8 mouse cellular contexts compared by ENCODE assay signal in genomic region chr19:46763932-46764762, GRCm38 (mm10). TPM values are rescaled to one million over a fixed set of nuclear protein-coding genes. Genes with fewer than 3 reads are reported as not detected.
A peak's percentile ranks its signal among the peaks of the same experiment; 100 is the strongest.
DNase-seq lines count a peak whose midpoint lies in the region; ATAC-seq and TF ChIP-seq lines count a peak whose summit lies in the region.

No protein-coding gene starts in this region.

- no peaks in the 10 kb centered on the region for H3K9me3 ChIP-seq in heart, embryonic 10.5 days
- no peaks in the 10 kb centered on the region for H3K9me3 ChIP-seq in ES-Bruce4 (replicated peaks; ENCODE audit: control insufficient read depth, insufficient read depth, low read length, poor library complexity, severe bottlenecking)
- no peaks in the 10 kb centered on the region for H3K9me3 ChIP-seq in forebrain, embryonic 13.5 days (replicated peaks)
- H3K9me3 ChIP-seq in liver, embryonic 13.5 days (replicated peaks) = no peaks in the 10 kb centered on the region

- TF ChIP-seq POLR2A in ES-Bruce4 (IDR thresholded peaks at IDR 0.05; ENCODE audit: insufficient read depth, low read length) = no peak

- ATAC-seq in forebrain, embryonic 13.5 days = no peak
- ATAC-seq in liver, embryonic 13.5 days (ENCODE audit: low read depth) = no peak
- no peak for ATAC-seq in inflammation-experienced regulatory T-cells, adult 6 months

- 70% methylated on average over 12 of the region's 12 CpGs for WGBS in heart, embryonic 10.5 days
- 56% methylated on average over 12 of the region's 12 CpGs for WGBS in forebrain, embryonic 13.5 days
- WGBS in liver, embryonic 13.5 days (ENCODE audit: insufficient replicate concordance) = 71% methylated on average over 12 of the region's 12 CpGs

- no peak overlapping the region for H3K9ac ChIP-seq in ES-Bruce4 (ENCODE audit: low read depth, poor library complexity, severe bottlenecking)
- 0 out of 2 replicates have a peak overlapping the region, but pooled peaks have one; percentile 26 for H3K9ac ChIP-seq in forebrain, embryonic 13.5 days
- peak overlapping the region; percentile 31; the same call in 1 of the 2 replicates for H3K9ac ChIP-seq in liver, embryonic 13.5 days

- TF ChIP-seq EP300 in ES-Bruce4 (IDR thresholded peaks at IDR 0.05; ENCODE audit: insufficient read depth, low read depth, low read length) = no peak

- DNase-seq in heart, embryonic 10.5 days (ENCODE audit: low spot score) = peak; percentile 57
- no peak for DNase-seq in heart, adult 9 months (ENCODE audit: low spot score in 2 of 2)
- no peak for DNase-seq in liver, embryonic 13.5 days
- DNase-seq in spleen, postnatal 4 days (ENCODE audit: low spot score in 2 of 2) = no peak
- DNase-seq in ovary, postnatal 10 days (ENCODE audit: low spot score) = no peak

- peak overlapping the region; percentile 99 for H3K4me2 ChIP-seq in forebrain, embryonic 13.5 days
- H3K4me2 ChIP-seq in liver, embryonic 13.5 days = peak overlapping the region; percentile 100

- peaks cover 14% of the 10 kb centered on the region for H3K27me3 ChIP-seq in heart, embryonic 10.5 days (ENCODE audit: insufficient read depth, poor library complexity, severe bottlenecking)
- H3K27me3 ChIP-seq in ES-Bruce4 (ENCODE audit: control insufficient read depth, insufficient read depth, low read length, poor library complexity, severe bottlenecking) = no peaks in the 10 kb centered on the region
- peaks cover 29% of the 10 kb centered on the region for H3K27me3 ChIP-seq in forebrain, embryonic 13.5 days
- peaks cover 40% of the 10 kb centered on the region for H3K27me3 ChIP-seq in liver, embryonic 13.5 days

- TF ChIP-seq CTCF in ES-Bruce4 (IDR thresholded peaks at IDR 0.05; ENCODE audit: low read depth, low read length) = no peak

- H3K36me3 ChIP-seq in heart, embryonic 10.5 days = no peaks in the 10 kb centered on the region
- no peaks in the 10 kb centered on the region for H3K36me3 ChIP-seq in ES-Bruce4 (ENCODE audit: control insufficient read depth, insufficient read depth, low read length, poor library complexity, severe bottlenecking)
- H3K36me3 ChIP-seq in forebrain, embryonic 13.5 days (ENCODE audit: poor library complexity, severe bottlenecking) = no peaks in the 10 kb centered on the region
- H3K36me3 ChIP-seq in liver, embryonic 13.5 days = no peaks in the 10 kb centered on the region

- H3K4me3 ChIP-seq in heart, embryonic 10.5 days = peak overlapping the region; percentile 3; the same call in 1 of the 2 replicates
- peak overlapping the region; percentile 35 for H3K4me3 ChIP-seq in ES-Bruce4 (ENCODE audit: low read depth, low read length)
- peak overlapping the region; percentile 25 for H3K4me3 ChIP-seq in forebrain, embryonic 13.5 days
- H3K4me3 ChIP-seq in liver, embryonic 13.5 days (replicated peaks) = peak overlapping the region; percentile 96

- H3K4me1 ChIP-seq in heart, embryonic 10.5 days = peaks cover 27% of the 10 kb centered on the region
- H3K4me1 ChIP-seq in ES-Bruce4 (ENCODE audit: control insufficient read depth, insufficient read depth, low read length) = peaks cover 2% of the 10 kb centered on the region
- H3K4me1 ChIP-seq in forebrain, embryonic 13.5 days = peaks cover 33% of the 10 kb centered on the region
- H3K4me1 ChIP-seq in liver, embryonic 13.5 days (replicated peaks) = peaks cover 57% of the 10 kb centered on the region

- no peak overlapping the region for H3K27ac ChIP-seq in heart, embryonic 10.5 days
- no peak overlapping the region for H3K27ac ChIP-seq in ES-Bruce4 (ENCODE audit: insufficient read depth, low read length)
- no peak overlapping the region for H3K27ac ChIP-seq in forebrain, embryonic 13.5 days
- H3K27ac ChIP-seq in liver, embryonic 13.5 days = no peak overlapping the region

RNA-seq across cellular contexts. Expression of gene Cnnm2, which starts 2.8 kb away (rescaled TPM):
- polyA plus RNA-seq in heart, embryonic 10.5 days (2016; fragmentation: Nextera tagmentation; extraction: Ambion mirVana) = 2.7 and 3.0 TPM in 2 replicates
- polyA plus RNA-seq in ES-Bruce4 (2011; ENCODE audit: insufficient read depth, insufficient read length, low read depth, missing spikeins) = 12.1 and 14.8 TPM in 2 replicates
- 2.3 and 3.0 TPM in 2 replicates for polyA plus RNA-seq in forebrain, embryonic 13.5 days (2015; fragmentation: Nextera tagmentation; extraction: Ambion mirVana)
- 1.2 and 1.7 TPM in 2 replicates for polyA plus RNA-seq in liver, embryonic 13.5 days (2015; fragmentation: Nextera tagmentation; extraction: Ambion mirVana)
- 1 to 10 TPM in 1 of 3 experiments, under 1 TPM in 2; 0.36 to 1.2 (median 0.44) TPM for polyA plus RNA-seq in inflammation-experienced regulatory T-cells, adult 6 months (2017; shearing (Covaris generic))

RNA-seq across cellular contexts. Expression of gene As3mt, which starts 56.9 kb away (rescaled TPM):
- polyA plus RNA-seq in heart, embryonic 10.5 days (2016; fragmentation: Nextera tagmentation; extraction: Ambion mirVana) = 46.2 and 55.0 TPM in 2 replicates
- 2.6 and 2.9 TPM in 2 replicates for polyA plus RNA-seq in ES-Bruce4 (2011; ENCODE audit: insufficient read depth, insufficient read length, low read depth, missing spikeins)
- 16.6 and 18.0 TPM in 2 replicates for polyA plus RNA-seq in forebrain, embryonic 13.5 days (2015; fragmentation: Nextera tagmentation; extraction: Ambion mirVana)
- polyA plus RNA-seq in liver, embryonic 13.5 days (2015; fragmentation: Nextera tagmentation; extraction: Ambion mirVana) = 17.7 and 20.4 TPM in 2 replicates
- 10 to 100 TPM in 2 of 3 experiments, 1 to 10 TPM in 1; 2.8 to 12.8 (median 12.7) TPM for polyA plus RNA-seq in inflammation-experienced regulatory T-cells, adult 6 months (2017; shearing (Covaris generic))

Comparison
In these comparisons a context has a peak if more than half of its experiments do, and no peak if none do; other contexts are left out.
1. H3K4me3 ChIP-seq: peak in every context shown above with its lines; median percentile 96 in liver, embryonic 13.5 days; 35 in ES-Bruce4; 25 in forebrain, embryonic 13.5 days; 3 in heart, embryonic 10.5 days.